Mouse (Mus musculus): ENCODE data around the gene Rdm1.

- TF ChIP-seq POLR2A (IDR thresholded peaks at IDR 0.05; ENCODE audit: borderline replicate concordance, insufficient read depth, low read length) (no peak), CTCF (IDR thresholded peaks at IDR 0.05; ENCODE audit: borderline replicate concordance, insufficient read depth, low read depth, low read length) (no peak)
Measured at GRCm38 (mm10) chr11:101639761-101640160, 12.8 kb downstream of the Rdm1 start.
